Mouse (Mus musculus) hindbrain, embryonic 15.5 days (tissue): ENCODE data around the gene Hoxa5. TPM values are rescaled to one million over a fixed set of nuclear protein-coding genes. Genes with fewer than 3 reads are reported as not detected.

Experiments used
- ATAC-seq: fragments of 200-750 bp; cut with Nextera tagmentation; 2 replicates; pipeline ENCODE4 v1.8.0; 2017; ENCODE audit warnings: low read depth, moderate number of reproducible peaks, moderate TSS enrichment; ENCODE audit not compliant: low FRiP score
- H3K27ac ChIP-seq: fragments of 300-500 bp; sonication (generic); replicated peaks from 2 replicates; pipeline ENCODE4 v1.5.1; 2015; ENCODE audit warnings: mild to moderate bottlenecking, inconsistent platforms
- H3K27me3 ChIP-seq: fragments of 300-500 bp; sonication (generic); 2 replicates; pipeline ENCODE4 v1.6.1; 2015; ENCODE audit warnings: control low read depth, inconsistent platforms
- H3K36me3 ChIP-seq: fragments of 300-500 bp; sonication (generic); 2 replicates; pipeline ENCODE4 v1.6.1; 2015; ENCODE audit warnings: control low read depth, inconsistent platforms
- H3K4me1 ChIP-seq: fragments of 300-500 bp; sonication (generic); replicated peaks from 2 replicates; pipeline ENCODE4 v1.6.1; 2015; ENCODE audit warnings: control low read depth, inconsistent platforms
- H3K4me2 ChIP-seq: fragments of 300-500 bp; sonication (generic); 2 replicates; pipeline ENCODE4 v1.6.1; 2015; ENCODE audit warnings: moderate library complexity, mild to moderate bottlenecking, inconsistent platforms
- H3K4me3 ChIP-seq: fragments of 300-500 bp; sonication (generic); 2 replicates; pipeline ENCODE4 v1.5.1; 2015; ENCODE audit warnings: mild to moderate bottlenecking, inconsistent platforms
- H3K9ac ChIP-seq: fragments of 300-500 bp; sonication (generic); 2 replicates; pipeline ENCODE4 v1.6.1; 2015; ENCODE audit warnings: inconsistent platforms
- H3K9me3 ChIP-seq: fragments of 300-500 bp; sonication (generic); 2 replicates; pipeline ENCODE4 v1.6.1; 2016; ENCODE audit warnings: control low read depth, inconsistent platforms
- WGBS: fragments of 180-500 bp; shearing (Covaris S2); methylation state at CpG from one replicate; pipeline ENCODE4 v1.1.7; 2015; 5-methylcytosine and 5-hydroxymethylcytosine counted together
- polyA plus RNA-seq: library from polyadenylated mRNA; unstranded; fragments of >200 nt; fragmentation: Nextera tagmentation; extraction: Ambion mirVana; gene quantifications from 2 replicates; pipeline ENCODE4 v1.2.1, GENCODE M21; 2015

Hoxa5 gene
- polyA plus RNA-seq, 1 experiment from 2014 or later = 115 TPM

- no peaks in the 10 kb centered on the region for H3K36me3 ChIP-seq
- H3K9ac ChIP-seq = peak overlapping the region; percentile 29; the same call in 1 of the 2 replicates
- H3K4me2 ChIP-seq = peak overlapping the region; percentile 53
- peaks cover 18% of the 10 kb centered on the region for H3K4me1 ChIP-seq
- peaks cover 81% of the 10 kb centered on the region for H3K27me3 ChIP-seq
- peak overlapping the region; percentile 80 for H3K27ac ChIP-seq
- H3K9me3 ChIP-seq = no peaks in the 10 kb centered on the region
- 3% methylated on average over 55 of the region's 55 CpGs for WGBS
- H3K4me3 ChIP-seq = peak overlapping the region; percentile 38
- no peak for ATAC-seq
Measured at GRCm38 (mm10) chr6:52205638-52206621, 1.5 kb upstream of the Hoxa5 start.

GRCm38 (mm10) chr6:52205221-52205620, 834 bp upstream of the Hoxa5 start:
- H3K9me3 ChIP-seq = no peaks in the 10 kb centered on the region
- H3K27me3 ChIP-seq = peaks cover 83% of the 10 kb centered on the region
- peak overlapping the region; percentile 53 for H3K4me2 ChIP-seq
- H3K4me1 ChIP-seq = peaks cover 18% of the 10 kb centered on the region
- H3K27ac ChIP-seq = peak overlapping the region; percentile 80
- peak overlapping the region; percentile 38 for H3K4me3 ChIP-seq
- H3K9ac ChIP-seq = peak overlapping the region; percentile 29; the same call in 1 of the 2 replicates
- 5% methylated on average over 14 of the region's 14 CpGs for WGBS
- no peak for ATAC-seq
- no peaks in the 10 kb centered on the region for H3K36me3 ChIP-seq

GRCm38 (mm10) chr6:52203371-52204049, 877 bp downstream of the Hoxa5 start:
- Histone ChIP-seq H3K9me3 (no peaks in the 10 kb centered on the region), H3K4me2 (peak overlapping the region; percentile 53), H3K27me3 (peaks cover 83% of the 10 kb centered on the region), H3K9ac (peak overlapping the region; percentile 46), H3K4me3 (peak overlapping the region; percentile 38), H3K36me3 (no peaks in the 10 kb centered on the region), H3K27ac (peak overlapping the region; percentile 83), H3K4me1 (peaks cover 13% of the 10 kb centered on the region)
- no peak for ATAC-seq
- WGBS = under 1% methylated on average over 45 of the region's 46 CpGs

GRCm38 (mm10) chr6:52203121-52203370, 1.3 kb downstream of the Hoxa5 start:
- H3K36me3 ChIP-seq = no peaks in the 10 kb centered on the region
- peaks cover 10% of the 10 kb centered on the region for H3K4me1 ChIP-seq
- ATAC-seq = no peak
- H3K27me3 ChIP-seq = peaks cover 83% of the 10 kb centered on the region
- H3K9me3 ChIP-seq = no peaks in the 10 kb centered on the region
- H3K4me3 ChIP-seq = peak overlapping the region; percentile 38
- under 1% methylated on average over 10 of the region's 10 CpGs for WGBS
- peak overlapping the region; percentile 83 for H3K27ac ChIP-seq
- H3K9ac ChIP-seq = peak overlapping the region; percentile 46
- peak overlapping the region; percentile 53 for H3K4me2 ChIP-seq

- Histone ChIP-seq H3K36me3 (no peaks in the 10 kb centered on the region), H3K4me2 (peak overlapping the region; percentile 53), H3K9ac (peak overlapping the region; percentile 46), H3K27me3 (peaks cover 85% of the 10 kb centered on the region), H3K4me1 (peaks cover 10% of the 10 kb centered on the region), H3K4me3 (peak overlapping the region; percentile 38), H3K27ac (peak overlapping the region; percentile 83), H3K9me3 (no peaks in the 10 kb centered on the region)
- no peak for ATAC-seq
- 3% methylated on average over 22 of the region's 22 CpGs for WGBS
Measured at GRCm38 (mm10) chr6:52202362-52203120, 1.8 kb downstream of the Hoxa5 start.

GRCm38 (mm10) chr6:52201269-52201668, 3.1 kb downstream of the Hoxa5 start:
- H3K36me3 ChIP-seq = no peaks in the 10 kb centered on the region
- H3K4me2 ChIP-seq = peak overlapping the region; percentile 53
- ATAC-seq = no peak
- peak overlapping the region; percentile 38 for H3K4me3 ChIP-seq
- peak overlapping the region; percentile 27 for H3K9ac ChIP-seq
- H3K4me1 ChIP-seq = peaks cover 10% of the 10 kb centered on the region
- H3K9me3 ChIP-seq = no peaks in the 10 kb centered on the region
- H3K27ac ChIP-seq = peak overlapping the region; percentile 41
- 22% methylated on average over 1 of the region's 1 CpGs for WGBS
- peaks cover 85% of the 10 kb centered on the region for H3K27me3 ChIP-seq

- no peaks in the 10 kb centered on the region for H3K9me3 ChIP-seq
- 15% methylated on average over 10 of the region's 10 CpGs for WGBS
- peak overlapping the region; percentile 27; the same call in 1 of the 2 replicates for H3K9ac ChIP-seq
- peak overlapping the region; percentile 53 for H3K4me2 ChIP-seq
- peak overlapping the region; percentile 11 for H3K4me3 ChIP-seq
- peaks cover 88% of the 10 kb centered on the region for H3K27me3 ChIP-seq
- peak overlapping the region; percentile 41 for H3K27ac ChIP-seq
- no peak for ATAC-seq
- H3K36me3 ChIP-seq = no peaks in the 10 kb centered on the region
- H3K4me1 ChIP-seq = peaks cover 10% of the 10 kb centered on the region
Measured at GRCm38 (mm10) chr6:52200751-52201250, 3.6 kb downstream of the Hoxa5 start.

- Histone ChIP-seq H3K4me3 (peak overlapping the region; percentile 11), H3K9ac (peak overlapping the region; percentile 4; the same call in 1 of the 2 replicates), H3K4me1 (peaks cover 10% of the 10 kb centered on the region), H3K4me2 (peak overlapping the region; percentile 53), H3K9me3 (no peaks in the 10 kb centered on the region), H3K27me3 (peaks cover 88% of the 10 kb centered on the region), H3K36me3 (no peaks in the 10 kb centered on the region), H3K27ac (peak overlapping the region; percentile 41)
- WGBS = 9% methylated on average over 30 of the region's 30 CpGs
- no peak for ATAC-seq
Measured at GRCm38 (mm10) chr6:52200073-52200750, 4.2 kb downstream of the Hoxa5 start.

- peak overlapping the region; percentile 37 for H3K4me2 ChIP-seq
- WGBS = under 1% methylated on average over 10 of the region's 10 CpGs
Measured at GRCm38 (mm10) chr6:52197271-52197670, 7.1 kb downstream of the Hoxa5 start.

GRCm38 (mm10) chr6:52196811-52197210, 7.6 kb downstream of the Hoxa5 start:
- Histone ChIP-seq H3K9ac (no peak overlapping the region), H3K4me3 (no peak overlapping the region), H3K27ac (peak overlapping the region; percentile 77), H3K4me1 (no peaks in the 10 kb centered on the region; the same call in 1 of the 2 replicates), H3K27me3 (peaks cover 84% of the 10 kb centered on the region), H3K9me3 (no peaks in the 10 kb centered on the region), H3K36me3 (no peaks in the 10 kb centered on the region), H3K4me2 (peak overlapping the region; percentile 37)
- WGBS = 10% methylated on average over 9 of the region's 9 CpGs
- ATAC-seq = no peak

More at GRCm38 (mm10) chr6:52197271-52197670, 7.1 kb downstream of the Hoxa5 start:
- Histone ChIP-seq H3K36me3 (no peaks in the 10 kb centered on the region), H3K27me3 (peaks cover 85% of the 10 kb centered on the region), H3K9ac (peak overlapping the region; percentile 18; the same call in 1 of the 2 replicates), H3K9me3 (no peaks in the 10 kb centered on the region), H3K4me3 (0 out of 2 replicates have a peak overlapping the region, but pooled peaks have one; percentile 2), H3K4me1 (no peaks in the 10 kb centered on the region), H3K27ac (peak overlapping the region; percentile 77)
- ATAC-seq = no peak

GRCm38 (mm10) chr6:52194690-52195089, 9.7 kb downstream of the Hoxa5 start:
- Histone ChIP-seq H3K36me3 (no peaks in the 10 kb centered on the region), H3K4me2 (peak overlapping the region; percentile 37), H3K27me3 (peaks cover 70% of the 10 kb centered on the region), H3K4me1 (peaks cover 5% of the 10 kb centered on the region; the same call in 1 of the 2 replicates), H3K9ac (peak overlapping the region; percentile 18; the same call in 1 of the 2 replicates), H3K9me3 (no peaks in the 10 kb centered on the region), H3K4me3 (no peak overlapping the region; the same call in 1 of the 2 replicates), H3K27ac (peak overlapping the region; percentile 77)
- WGBS = 8% methylated on average over 10 of the region's 10 CpGs
- ATAC-seq = no peak
